Mouse (Mus musculus) myocyte (in vitro differentiated cells): Measurements from ENCODE around the gene Rce1.

Source experiments
- CEBPB ChIP-seq: IDR thresholded peaks from 2 replicates; pipeline ENCODE4 v1.6.1; 2011; ENCODE audit warnings: mild to moderate bottlenecking, moderate library complexity; ENCODE audit not compliant: poor library complexity, insufficient read depth, severe bottlenecking
- E2F4 ChIP-seq: IDR thresholded peaks from one replicate; pipeline ENCODE4 v1.6.1; 2011; ENCODE audit warnings: mild to moderate bottlenecking, control low read depth, moderate library complexity; ENCODE audit not compliant: insufficient read depth
- MAX ChIP-seq: IDR thresholded peaks from one replicate; pipeline ENCODE4 v1.6.1; 2011; ENCODE audit warnings: low read depth, mild to moderate bottlenecking, control low read depth
- MYOD1 ChIP-seq, 3 experiments: IDR thresholded peaks; one replicate each; pipeline ENCODE4 v1.6.1; 2011; ENCODE audit warnings: control low read depth in 2 of 3, low read depth in 2 of 3, mild to moderate bottlenecking in 2 of 3, moderate library complexity in 1 of 3; ENCODE audit not compliant: insufficient read length in 2 of 3, control insufficient read depth in 1 of 3
- POLR2A ChIP-seq: IDR thresholded peaks from one replicate; pipeline ENCODE4 v1.6.1; 2011; ENCODE audit warnings: low read depth, mild to moderate bottlenecking, control low read depth, moderate library complexity; ENCODE audit not compliant: insufficient read length
- TCF12 ChIP-seq: IDR thresholded peaks from one replicate; pipeline ENCODE4 v1.6.1; 2011; ENCODE audit warnings: mild to moderate bottlenecking, control low read depth; ENCODE audit not compliant: poor library complexity, insufficient read depth, severe bottlenecking
- USF1 ChIP-seq: IDR thresholded peaks from one replicate; pipeline ENCODE4 v1.6.1; 2011; ENCODE audit warnings: low read depth, mild to moderate bottlenecking, control low read depth, moderate library complexity

GRCm38 (mm10) chr19:4615151-4616093 is 10.0 kb downstream of the Rce1 start, which contains the start of gene Lrfn4:
- peak; percentile 76 for TF ChIP-seq POLR2A
- peak; percentile 42 for TF ChIP-seq USF1
- TF ChIP-seq E2F4: peak; percentile 67
- TF ChIP-seq TCF12: no peak
- TF ChIP-seq CEBPB: no peak
- peak in 1 of 3 experiments; percentile 28 for TF ChIP-seq MYOD1 (IDR thresholded peaks at IDR 0.05; ENCODE audit: control insufficient read depth in 1 of 3, insufficient read length in 2 of 3, low read depth in 2 of 3)
- TF ChIP-seq MAX: no peak
